Mouse (Mus musculus): ENCODE data around the gene Jam3.

DNA sequence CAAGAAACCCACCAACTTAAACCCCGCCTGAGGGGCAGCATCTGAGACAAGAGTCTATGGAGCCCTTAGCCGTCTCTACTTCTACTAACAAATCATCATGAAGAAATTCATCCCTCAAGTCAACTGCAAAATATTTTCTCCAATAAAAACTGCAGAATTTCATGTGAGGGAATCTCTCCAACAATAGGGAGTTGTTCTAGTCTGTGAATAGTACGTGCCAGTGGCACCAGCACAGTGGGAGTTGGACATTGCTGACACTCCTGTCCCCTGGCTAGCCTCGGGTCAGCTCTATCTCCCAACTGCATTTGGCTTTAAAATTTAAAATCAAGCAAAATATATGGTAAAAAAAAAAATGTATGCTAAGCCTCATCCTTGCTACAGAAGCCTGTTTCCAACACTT lies 1.4 kb downstream of the Jam3 start:
- TF ChIP-seq CTCF (IDR thresholded peaks at IDR 0.05; ENCODE audit: borderline replicate concordance, extremely low read depth, insufficient read depth, insufficient read length) (no peak), POLR2A (IDR thresholded peaks at IDR 0.05; ENCODE audit: borderline replicate concordance, extremely low read depth, insufficient read depth, insufficient read length, poor library complexity, severe bottlenecking) (no peak)
